Mouse (Mus musculus) left cerebral cortex, adult 9 months (tissue): ENCODE results near the gene Sept9.

ENCODE experiments used
- DNase-seq, 2 experiments: peaks; one replicate each; pipeline ENCODE4 v3.0.0; 2022; ENCODE audit warnings: low spot score in 2 of 2

The Sept9 gene

GRCm38 (mm10) chr11:117221182-117221581 lies 21.7 kb downstream of the Sept9 start:
- no peak for DNase-seq

- no peak for DNase-seq
These were observed 23.4 kb downstream of the Sept9 start for GRCm38 (mm10) chr11:117222899-117223298.

- no peak for DNase-seq
These were observed 25.3 kb downstream of the Sept9 start for GRCm38 (mm10) chr11:117224804-117225203.

GRCm38 (mm10) chr11:117225531-117226213 lies 26.2 kb downstream of the Sept9 start:
- DNase-seq, result no peak

GRCm38 (mm10) chr11:117226214-117226535 lies 26.7 kb downstream of the Sept9 start:
- DNase-seq, result no peak

- no peak for DNase-seq
These were observed 28.7 kb downstream of the Sept9 start for GRCm38 (mm10) chr11:117228139-117228538.

- no peak for DNase-seq
These were observed 32.1 kb downstream of the Sept9 start for GRCm38 (mm10) chr11:117231551-117231950.

GRCm38 (mm10) chr11:117232032-117232431 lies 32.6 kb downstream of the Sept9 start:
- no peak for DNase-seq

GRCm38 (mm10) chr11:117232886-117233458 lies 33.5 kb downstream of the Sept9 start:
- DNase-seq, result no peak

- no peak for DNase-seq
These were observed 34.4 kb downstream of the Sept9 start for GRCm38 (mm10) chr11:117233818-117234217.

GRCm38 (mm10) chr11:117235086-117235897 lies 35.8 kb downstream of the Sept9 start:
- DNase-seq, result no peak

- DNase-seq, result no peak
These were observed 36.5 kb downstream of the Sept9 start for GRCm38 (mm10) chr11:117235898-117236459.

GRCm38 (mm10) chr11:117238169-117238568 lies 38.7 kb downstream of the Sept9 start:
- DNase-seq, result peak; percentile 65 to 97

- no peak for DNase-seq
These were observed 40.2 kb downstream of the Sept9 start for GRCm38 (mm10) chr11:117239617-117240016.

- DNase-seq, result no peak
These were observed 40.9 kb downstream of the Sept9 start for GRCm38 (mm10) chr11:117240322-117240721.

- no peak for DNase-seq
These were observed 41.6 kb downstream of the Sept9 start for GRCm38 (mm10) chr11:117240861-117241738.

GRCm38 (mm10) chr11:117242339-117243084 lies 43.1 kb downstream of the Sept9 start:
- DNase-seq, result no peak

- DNase-seq, result no peak
These were observed 44.3 kb downstream of the Sept9 start for GRCm38 (mm10) chr11:117243536-117244290.

- DNase-seq, result no peak
These were observed 45.7 kb downstream of the Sept9 start for GRCm38 (mm10) chr11:117245041-117245725.
